Mouse (Mus musculus): Measurements from ENCODE around the gene Slc9a1.

The Slc9a1 gene

DNA sequence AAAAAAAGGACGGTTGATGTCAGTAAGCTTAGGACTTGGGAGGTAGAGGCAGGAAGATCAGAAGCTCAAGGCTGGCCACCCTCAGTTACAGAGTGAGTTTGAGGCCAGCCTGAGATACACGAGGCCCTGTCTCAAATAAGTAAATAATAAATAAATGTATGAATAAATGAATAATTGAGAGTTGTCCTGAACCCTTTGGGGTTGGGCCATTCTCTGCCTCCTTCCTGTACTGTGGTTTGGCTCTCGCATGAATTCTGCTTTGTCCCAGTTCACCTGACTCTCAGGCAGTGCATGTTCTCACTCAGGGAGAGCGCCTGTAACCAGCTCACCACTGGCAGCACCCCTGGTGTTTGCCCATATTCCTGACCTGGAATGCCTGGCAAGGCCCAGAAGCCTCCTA, 4.5 kb downstream of the Slc9a1 start:
- no peak for DNase-seq (ENCODE audit: low spot score in 2 of 2)

DNA sequence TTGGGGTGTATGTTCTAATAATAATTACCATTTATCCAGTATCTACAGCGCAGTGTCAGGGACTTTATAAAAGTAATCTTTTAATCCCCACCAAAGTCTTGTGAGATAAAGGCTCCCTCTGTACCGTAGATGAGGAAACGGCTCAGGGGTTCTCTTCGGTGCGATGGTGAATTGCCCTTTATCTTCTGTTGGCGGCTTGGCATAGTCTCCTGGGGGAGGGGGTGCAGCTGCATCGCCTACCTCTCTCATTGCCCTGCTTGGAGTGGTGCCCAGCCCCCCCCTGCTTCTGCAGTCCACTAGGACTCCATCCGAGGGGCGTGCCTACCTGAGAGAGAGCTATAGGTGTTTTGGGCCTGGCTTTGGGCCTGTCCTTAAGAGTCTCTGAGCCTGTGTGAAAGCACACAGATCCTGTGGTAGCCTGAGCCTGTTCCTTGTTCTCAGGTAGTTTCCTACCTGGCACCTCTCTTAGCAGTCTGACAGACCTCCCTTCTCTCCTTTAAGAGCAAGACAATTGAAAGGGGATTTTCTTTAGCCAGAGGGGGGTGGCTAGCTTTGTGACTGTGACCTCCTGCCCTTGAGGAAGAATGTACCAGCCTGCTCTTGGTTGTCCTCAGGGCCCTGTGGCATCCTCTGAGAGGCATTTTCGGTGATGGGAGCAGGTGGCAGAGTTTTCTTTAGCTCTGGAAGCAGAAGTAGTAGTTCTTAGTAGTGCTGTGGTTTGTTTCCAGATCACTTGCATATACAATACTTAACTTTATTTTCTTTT, 6.5 kb downstream of the Slc9a1 start:
- no peak for DNase-seq (ENCODE audit: low spot score in 2 of 2)

DNA sequence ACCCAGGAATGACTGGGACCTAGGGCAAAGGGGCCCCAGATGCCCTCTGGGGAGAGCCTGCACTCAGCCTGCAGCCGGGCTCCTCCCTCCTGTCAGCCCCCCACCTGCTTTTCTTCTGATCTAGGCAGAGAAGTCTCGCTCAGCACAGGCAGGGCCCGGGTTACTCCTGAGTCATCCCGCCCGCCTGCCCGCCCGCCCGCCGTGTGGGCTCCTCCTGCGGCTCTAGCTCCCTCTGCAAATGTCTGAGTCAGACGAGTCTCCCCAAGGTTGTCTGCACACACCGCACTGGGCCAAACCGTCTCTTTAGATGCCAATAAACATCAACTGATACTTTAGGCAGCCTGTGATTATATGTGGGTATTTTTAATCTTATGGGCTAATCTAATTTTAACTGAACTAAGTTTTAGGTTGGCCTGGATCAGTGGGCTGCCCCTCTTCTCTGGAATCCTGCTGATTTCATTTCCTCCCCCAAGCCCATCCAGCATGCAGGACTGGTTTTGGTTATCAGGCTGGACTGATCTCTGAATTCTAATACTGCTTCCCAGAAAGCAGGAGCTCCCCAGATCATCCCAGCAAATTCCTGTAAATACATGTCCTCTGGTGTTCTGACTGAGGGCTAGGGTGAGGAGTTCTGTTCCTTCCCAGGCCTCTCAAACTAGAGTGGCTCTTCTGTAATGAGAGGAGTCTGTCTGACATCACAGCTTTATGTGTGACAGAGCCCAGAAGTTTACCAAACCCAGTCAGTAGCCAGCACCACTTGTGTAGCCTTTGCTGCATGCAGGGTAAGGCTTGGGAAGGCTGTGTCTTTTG, 8.9 kb downstream of the Slc9a1 start:
- DNase-seq (ENCODE audit: low spot score in 2 of 2): no peak

DNA sequence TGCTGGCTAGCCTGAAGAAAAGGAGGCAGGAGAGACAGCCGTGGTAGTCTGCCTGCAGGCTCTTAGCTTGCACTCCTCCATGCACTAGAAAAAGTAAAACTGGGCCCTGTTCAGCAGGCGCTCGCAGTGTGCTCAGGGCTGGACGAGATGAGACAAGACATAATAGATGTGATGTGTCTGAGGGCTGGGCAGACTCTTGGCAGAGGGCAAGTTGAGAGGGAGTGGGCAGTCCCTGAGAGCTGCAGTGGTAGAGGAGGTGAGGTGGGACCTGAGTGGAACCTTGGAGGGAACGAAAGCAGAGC, 9.5 kb downstream of the Slc9a1 start:
- no peak for DNase-seq (ENCODE audit: low spot score in 2 of 2)

DNA sequence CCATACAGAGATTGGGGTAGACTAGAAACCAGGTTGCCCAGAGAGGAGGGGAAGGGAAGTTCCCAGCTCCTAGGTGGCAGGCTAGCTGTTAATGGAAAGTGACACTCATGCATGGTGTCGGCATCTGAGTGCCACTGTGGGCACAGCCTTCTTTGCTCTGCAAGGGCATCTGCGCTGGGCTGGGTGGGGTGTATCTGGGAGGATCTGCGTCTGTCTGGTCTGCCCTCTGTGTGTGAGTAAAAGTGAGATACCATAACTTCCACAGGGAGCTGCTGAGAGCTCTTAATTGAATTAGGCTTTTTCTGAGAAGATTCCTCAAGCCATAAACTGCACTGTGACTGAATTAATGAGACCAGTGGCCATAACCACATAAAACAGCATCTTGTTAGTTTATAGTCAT, 10.4 kb downstream of the Slc9a1 start:
- no peak for DNase-seq (ENCODE audit: low spot score in 2 of 2)

DNA sequence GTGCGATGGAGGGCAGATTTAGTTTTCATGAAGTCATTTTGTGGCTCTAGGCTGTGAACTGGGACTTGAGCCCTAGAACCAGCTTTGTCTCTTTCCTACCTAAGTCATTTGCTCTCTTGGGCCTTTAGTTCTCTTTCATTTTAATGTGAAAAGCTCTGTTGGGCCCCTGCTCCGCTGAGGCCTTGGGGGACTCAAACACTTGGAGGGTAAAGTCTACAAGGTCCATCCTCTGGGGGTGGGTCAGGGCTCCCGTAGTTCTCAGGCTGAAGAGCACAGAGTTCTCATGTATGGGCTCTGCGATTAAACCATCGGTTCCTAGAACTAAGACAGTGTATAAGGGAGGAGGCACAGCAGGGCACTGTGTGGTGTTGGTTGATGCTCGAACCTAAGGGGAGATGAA, 11.0 kb downstream of the Slc9a1 start:
- no peak for DNase-seq (ENCODE audit: low spot score in 2 of 2)

DNA sequence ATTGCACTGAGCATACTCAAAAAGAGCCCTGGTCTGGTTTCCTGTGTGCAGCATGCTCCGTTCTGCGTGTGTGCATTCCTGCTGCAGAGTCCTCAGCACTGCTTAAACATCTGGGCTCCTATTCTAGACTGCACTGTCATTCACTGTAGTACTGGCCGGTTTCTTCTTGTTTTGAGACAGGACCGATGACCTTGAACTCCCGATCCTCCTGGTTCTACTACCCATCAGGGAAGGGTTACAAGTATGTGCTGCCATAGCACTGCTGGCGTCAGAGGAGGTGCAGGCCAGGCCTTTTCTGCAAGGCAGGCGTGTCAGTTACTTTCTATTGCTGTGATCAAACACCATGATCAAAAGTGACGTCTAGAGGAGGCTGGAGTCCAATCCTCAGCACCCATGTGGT, 11.6 kb downstream of the Slc9a1 start:
- DNase-seq (ENCODE audit: low spot score in 2 of 2): no peak

DNA sequence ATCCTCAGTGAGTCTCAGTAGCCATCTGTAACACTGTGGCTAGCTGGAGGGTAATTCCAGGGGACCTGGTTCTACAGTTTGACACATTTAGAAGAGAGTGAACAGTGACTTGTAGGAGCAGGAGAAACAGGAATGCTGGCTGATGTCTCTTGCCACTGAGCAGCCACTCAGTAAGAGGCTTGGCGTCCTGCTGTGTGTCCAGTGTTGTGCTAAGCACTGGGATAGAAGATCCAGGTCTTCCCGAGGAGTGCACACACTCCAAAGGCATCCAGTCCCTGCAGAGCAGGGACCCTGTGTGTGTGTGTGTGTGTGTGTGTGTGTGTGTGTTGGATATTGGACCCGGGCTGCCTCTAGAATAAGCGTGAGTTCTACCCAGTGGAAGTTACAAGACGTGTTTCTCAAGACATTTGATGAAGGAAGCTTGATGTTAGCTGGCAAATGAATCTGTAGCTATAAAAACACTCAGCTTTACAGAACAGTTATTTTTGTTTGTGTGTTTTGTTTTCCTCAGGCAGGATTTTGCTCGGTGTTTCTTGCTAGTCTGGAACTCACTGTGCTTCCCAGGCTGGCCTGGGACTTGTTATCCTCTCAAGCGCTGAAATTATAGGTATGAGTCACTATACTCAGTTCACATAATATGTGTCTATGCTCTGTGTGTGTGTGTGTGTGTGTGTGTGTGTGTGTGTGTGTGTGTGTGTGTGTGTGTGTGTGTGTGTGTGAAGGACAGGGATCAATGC, 16.7 kb downstream of the Slc9a1 start:
- DNase-seq (ENCODE audit: low spot score in 2 of 2): no peak

DNA sequence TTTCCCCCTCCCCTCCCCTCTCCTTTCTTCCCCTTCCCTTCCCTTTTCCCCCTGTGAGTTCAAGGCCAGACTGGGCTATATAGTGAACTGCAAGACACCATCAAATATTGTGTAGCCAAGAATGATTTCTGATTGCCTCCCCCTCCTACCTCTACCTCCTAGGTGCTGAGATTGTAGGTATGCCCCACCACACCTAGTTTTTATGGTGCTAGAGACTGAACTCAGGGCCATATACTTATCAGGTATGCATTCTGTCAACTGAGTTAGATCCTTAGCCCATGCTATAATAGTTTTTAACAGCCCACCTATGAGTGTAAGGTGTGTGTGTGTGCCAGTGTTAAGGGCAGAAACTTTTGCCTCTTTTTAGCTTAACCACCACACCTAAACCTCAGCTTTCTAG, 17.5 kb downstream of the Slc9a1 start:
- DNase-seq (ENCODE audit: low spot score in 2 of 2): no peak

DNA sequence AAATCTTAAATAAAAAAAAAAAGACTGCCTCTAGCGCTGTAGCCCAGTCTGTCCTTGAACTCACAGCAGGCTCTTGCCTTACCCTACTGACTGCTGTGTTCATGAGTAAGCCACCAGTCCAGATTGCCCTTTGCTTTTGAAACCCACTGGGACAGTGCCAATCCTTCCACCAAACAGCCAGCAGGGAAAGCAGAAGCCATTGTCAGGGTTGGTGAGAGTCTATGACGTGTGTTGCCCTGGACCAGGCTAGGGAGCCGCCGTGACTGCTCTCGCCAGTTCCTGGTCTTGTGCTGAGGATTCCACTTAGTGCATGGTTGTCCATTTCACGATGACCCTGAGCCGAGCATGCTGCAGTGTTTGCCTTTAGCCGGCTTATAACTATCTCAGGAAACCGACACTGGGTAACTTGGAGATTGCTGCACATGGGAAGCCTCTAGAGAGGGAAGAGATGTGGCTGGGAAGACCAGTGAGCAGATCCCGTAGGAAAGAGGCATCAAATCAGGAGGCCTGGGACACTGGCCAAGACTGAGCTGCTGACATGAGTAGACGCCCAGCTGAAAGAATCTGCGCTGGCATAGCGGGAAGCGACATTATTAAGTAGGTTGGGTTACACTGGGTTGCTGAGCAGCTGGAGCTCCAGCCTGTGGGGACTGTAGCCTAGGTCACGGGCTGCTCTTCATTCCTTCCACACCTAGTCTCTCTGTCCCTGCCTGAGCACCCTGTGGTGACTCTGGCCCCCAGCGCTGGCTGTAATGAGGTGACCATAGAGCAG, 19.5 kb downstream of the Slc9a1 start:
- DNase-seq (ENCODE audit: low spot score in 2 of 2): no peak

DNA sequence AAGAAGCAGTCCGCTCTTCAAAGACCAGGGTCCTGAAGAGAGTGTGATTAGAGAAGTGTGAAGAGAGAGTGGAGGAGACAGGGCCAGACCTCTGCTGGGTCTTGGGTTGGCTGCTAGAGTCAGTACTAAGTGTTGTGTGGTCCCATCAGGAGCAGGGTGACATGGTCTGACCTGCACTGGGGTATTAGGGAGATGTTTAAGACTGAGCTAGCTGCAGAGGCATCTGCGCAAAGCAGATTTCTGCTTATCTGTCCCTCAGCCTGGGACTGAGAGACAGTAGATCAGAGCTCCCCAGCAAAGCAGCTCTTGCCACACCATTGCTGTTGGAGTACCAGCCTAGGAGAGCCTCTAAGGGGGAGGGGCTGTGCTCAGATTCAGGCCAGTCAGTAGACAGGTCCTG, 20.5 kb downstream of the Slc9a1 start:
- DNase-seq (ENCODE audit: low spot score in 2 of 2): peak; percentile 44 to 45

DNA sequence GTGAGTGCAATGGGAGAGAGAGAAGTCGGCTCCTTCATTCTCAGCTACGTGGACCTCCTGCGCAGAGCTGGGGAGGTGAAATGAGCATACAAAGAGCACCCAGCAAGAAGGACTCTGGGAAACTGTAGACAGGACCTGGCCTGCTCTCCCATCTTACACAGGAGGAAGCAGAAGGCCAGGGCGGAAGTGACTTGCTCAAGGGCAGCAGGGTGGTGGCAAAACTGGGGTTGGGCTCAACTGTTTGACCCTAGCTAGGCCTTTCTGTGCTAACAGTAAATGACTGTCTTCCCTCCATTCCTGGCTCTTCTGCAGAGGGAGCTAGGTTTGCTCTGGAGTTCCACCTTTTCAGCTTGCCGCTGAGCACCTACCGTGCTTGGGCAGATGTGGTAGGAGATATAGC, 21.1 kb downstream of the Slc9a1 start:
- DNase-seq (ENCODE audit: low spot score in 2 of 2): no peak

DNA sequence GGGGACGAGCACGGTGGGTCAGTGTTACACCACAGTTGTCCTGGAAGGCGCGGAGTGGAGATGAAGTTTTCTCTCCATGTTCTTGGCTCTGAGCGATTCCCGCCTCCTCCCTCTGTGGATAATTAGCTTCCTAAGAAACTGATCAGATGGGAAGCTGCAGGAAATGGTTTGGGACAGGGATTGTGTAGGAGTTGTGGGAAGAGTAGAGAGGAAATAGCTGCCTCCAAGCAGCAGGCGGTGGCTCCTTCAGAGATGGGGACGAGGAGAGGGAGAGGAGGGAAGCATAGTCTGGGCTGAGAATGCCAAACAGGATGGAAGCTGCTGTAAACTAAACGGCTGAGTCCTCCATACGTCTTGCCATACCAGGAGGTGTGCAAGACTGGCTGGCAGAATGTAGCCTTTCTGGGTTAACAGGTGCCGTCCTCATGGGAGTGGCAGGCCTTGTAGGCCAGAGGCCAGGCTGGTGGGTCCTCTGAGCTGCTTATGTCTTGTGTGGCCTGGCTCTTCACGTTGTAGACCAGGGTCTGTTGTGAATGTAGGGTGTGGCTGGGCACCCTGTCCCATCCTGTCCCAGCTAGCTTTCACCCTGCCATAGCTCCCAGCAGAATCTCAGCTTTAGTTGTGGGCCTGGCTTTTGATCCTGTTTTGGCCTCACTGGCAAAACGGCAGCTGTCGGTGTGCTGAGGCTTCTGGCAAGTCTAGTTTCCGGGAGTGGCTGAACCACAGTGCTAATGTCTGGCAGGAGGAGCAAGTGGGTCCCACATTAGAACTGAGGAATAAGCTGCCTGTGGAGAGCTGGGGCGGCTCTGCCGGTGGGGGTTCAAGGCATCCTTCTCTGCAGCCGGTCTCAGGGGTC, 21.9 kb downstream of the Slc9a1 start:
- DNase-seq (ENCODE audit: low spot score in 2 of 2): no peak

DNA sequence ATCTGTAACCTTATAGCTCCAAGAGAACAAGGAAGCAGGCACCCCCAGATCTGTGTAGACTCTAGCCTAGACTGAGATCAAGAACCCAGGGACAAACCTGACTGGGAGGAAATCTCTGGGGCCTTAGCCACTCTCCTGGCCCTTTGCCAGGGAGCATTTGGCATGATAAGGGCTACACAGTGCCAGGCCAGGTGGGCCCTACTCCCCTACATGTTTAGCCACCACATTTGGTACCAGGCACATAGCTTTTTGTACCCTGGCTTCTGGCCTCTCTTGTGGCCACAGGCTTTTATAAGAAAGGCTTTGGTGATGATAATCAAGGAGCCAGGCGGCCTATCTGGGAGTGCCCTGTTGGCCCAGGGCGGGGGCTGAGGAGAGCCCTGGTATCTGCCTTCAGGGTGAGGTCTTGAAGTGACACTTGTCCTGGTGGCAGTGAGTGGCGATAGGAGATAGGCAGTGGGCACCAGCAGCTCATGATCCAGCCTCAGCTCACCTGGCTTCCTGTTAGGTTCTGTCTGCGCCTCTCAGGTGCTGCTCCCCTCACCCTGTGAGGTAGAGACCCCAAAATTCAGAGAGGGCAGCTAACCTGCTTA, 25.6 kb downstream of the Slc9a1 start:
- peak; percentile 53 to 61 for DNase-seq (ENCODE audit: low spot score in 2 of 2)

DNA sequence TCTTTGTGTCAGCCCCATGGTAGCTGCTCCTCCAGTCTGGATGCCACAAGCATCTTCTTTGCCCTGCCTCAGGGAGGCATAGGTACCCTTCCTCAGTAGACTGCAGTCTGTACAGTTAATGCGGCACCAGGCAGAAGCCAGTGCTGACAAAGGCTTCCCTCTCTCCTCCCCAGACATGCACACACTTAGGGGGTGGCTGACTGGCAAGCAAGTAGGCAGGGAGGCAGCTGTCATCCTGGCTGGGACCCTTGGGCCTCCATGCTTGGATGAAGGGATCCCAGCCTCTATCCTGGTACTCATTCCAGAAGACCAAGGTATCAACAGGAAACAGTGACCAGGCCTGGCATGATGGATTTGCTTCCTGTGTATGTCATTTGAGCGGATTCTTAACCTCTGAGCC, 26.6 kb downstream of the Slc9a1 start:
- DNase-seq (ENCODE audit: low spot score in 2 of 2): no peak

DNA sequence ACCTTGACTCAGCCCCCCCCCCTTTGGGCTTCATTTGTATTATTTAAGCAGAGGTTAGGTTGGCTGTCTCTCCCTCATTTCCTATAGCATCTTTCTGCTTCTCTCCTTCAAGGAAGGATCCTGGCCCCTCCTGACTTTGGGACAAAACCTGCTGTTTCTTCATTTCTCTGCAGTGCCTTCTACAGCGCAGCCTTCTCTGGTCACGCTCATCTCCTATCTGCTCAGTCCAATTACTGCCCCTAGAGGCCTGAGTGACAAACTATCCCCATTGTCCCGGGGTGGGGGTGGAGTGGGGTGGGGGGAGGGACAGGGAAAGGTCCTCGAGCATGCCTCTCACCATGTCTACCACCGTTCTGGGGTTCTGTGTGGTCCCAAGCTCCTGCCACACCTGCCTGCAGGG, 27.8 kb downstream of the Slc9a1 start:
- DNase-seq (ENCODE audit: low spot score in 2 of 2): no peak

DNA sequence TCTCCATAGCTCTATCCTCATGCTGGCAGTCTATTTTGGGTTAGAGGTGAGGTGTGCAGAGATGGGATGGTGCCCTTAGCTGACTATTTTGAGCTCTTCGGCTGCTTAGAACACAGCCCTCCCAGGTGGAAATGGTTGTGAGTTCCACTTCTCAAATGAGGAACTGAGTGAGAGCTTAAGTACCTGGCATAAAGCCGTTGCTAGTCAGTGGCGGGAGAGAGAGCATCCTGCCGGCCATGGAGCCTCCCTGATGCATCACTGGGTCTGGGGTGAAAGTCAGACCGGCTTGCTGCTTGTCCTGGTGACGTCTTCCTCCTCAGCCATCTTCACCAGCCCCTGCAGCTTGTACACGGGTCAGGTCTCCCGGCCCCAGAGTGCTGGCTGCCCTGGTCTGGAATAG, 28.5 kb downstream of the Slc9a1 start:
- no peak for DNase-seq (ENCODE audit: low spot score in 2 of 2)

DNA sequence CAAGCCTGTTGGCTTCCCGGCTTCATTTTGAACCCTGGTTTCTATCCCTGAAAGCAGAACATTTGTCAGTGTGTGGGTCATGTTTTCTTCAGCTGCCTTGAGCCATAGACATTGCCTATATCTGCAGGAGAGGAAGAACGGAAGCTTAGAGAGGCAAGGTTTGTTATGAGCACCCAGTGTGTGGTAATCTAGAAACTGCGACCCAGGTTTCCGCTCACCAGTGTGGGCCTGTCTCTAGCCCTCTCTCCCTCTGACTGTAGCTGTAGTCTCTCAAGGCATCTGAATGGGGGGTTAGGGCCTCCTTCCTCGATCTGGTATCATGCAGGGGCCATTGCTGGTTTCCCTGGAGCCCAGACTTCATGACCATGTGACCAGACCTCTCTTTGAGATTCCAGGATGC, 29.1 kb downstream of the Slc9a1 start:
- DNase-seq (ENCODE audit: low spot score in 2 of 2): no peak

DNA sequence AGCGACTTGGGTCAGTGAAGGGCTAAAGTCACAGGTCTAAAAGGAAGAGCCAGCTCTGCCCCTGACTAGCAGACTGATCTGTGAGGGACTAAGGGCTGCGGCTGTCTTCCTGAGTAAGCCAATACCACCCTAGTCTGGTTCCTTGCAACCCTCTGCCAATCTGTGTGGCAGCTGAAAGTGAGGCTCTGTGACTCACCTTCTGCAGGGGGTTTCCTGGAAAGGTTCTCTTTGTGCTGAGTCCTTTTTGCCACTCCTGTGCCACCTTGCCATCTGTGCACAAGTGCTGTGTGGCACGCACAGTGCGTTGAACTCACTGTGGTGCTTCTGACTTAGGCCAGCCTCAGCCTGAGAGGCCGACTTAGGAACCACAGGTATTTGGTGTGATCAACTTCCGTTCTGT, 30.0 kb downstream of the Slc9a1 start:
- DNase-seq (ENCODE audit: low spot score in 2 of 2): no peak

DNA sequence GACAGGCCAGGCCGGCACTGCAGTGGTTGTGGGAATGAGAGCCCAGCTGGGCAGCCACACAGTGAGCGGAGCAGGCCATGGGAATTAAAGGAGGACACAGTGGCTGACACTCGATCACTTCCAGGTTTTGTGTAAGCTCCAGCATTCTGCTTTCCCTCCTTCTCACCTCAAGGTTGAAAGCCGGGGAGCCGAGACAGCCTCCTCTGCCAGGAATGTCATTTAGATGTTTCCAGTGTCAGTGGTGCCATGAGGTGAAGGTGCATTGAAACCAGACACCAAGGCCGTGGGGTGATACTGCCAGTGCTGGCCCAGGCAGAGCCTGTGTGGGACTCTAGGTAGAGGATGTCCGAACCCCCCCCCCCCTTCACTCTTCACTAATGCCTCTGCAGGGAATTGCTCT, 30.6 kb downstream of the Slc9a1 start:
- DNase-seq (ENCODE audit: low spot score in 2 of 2): no peak

DNA sequence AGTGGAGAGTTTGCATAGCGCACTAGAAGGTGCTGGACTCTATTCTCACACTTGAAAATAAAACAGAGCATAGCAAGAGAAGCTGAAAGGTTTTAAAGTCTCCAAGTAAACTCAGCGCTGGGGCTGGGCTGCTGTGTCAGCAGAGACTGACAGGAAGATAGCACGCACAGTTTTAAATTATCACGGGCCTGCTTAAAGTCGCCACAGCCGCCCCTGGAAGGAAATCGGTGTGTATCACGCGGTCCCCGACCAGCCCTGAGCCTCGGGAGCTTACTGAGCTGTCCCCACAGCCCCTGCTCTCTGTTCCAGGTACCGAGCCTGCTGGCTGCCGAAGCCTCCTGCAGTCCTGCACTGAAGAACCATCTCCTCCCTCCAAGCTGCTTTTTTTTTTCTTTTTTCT, 32.5 kb downstream of the Slc9a1 start:
- DNase-seq (ENCODE audit: low spot score in 2 of 2): no peak

All from spleen, postnatal 36 days (tissue).